Mouse (Mus musculus) T-helper 17 cell (primary cell): ENCODE measurements at regions not wholly inside any gene's neighbourhood (a gene's known extent, or its start where the extent isn't known, plus 50 kb on each side); places are given as distances from the start of the nearest gene placed in this dataset.

Source experiments
- in situ Hi-C, 2 experiments: fragments of 300-600 bp; cut with MboI, MseI; formaldehyde crosslinking; loops; 1 replicate in 1 of 2; 2 replicates in 1 of 2; pipeline ENCODE4 v1.15.1; 2025; ENCODE audit warnings: high pct_unique_total_duplicates in 2 of 2

DNA sequence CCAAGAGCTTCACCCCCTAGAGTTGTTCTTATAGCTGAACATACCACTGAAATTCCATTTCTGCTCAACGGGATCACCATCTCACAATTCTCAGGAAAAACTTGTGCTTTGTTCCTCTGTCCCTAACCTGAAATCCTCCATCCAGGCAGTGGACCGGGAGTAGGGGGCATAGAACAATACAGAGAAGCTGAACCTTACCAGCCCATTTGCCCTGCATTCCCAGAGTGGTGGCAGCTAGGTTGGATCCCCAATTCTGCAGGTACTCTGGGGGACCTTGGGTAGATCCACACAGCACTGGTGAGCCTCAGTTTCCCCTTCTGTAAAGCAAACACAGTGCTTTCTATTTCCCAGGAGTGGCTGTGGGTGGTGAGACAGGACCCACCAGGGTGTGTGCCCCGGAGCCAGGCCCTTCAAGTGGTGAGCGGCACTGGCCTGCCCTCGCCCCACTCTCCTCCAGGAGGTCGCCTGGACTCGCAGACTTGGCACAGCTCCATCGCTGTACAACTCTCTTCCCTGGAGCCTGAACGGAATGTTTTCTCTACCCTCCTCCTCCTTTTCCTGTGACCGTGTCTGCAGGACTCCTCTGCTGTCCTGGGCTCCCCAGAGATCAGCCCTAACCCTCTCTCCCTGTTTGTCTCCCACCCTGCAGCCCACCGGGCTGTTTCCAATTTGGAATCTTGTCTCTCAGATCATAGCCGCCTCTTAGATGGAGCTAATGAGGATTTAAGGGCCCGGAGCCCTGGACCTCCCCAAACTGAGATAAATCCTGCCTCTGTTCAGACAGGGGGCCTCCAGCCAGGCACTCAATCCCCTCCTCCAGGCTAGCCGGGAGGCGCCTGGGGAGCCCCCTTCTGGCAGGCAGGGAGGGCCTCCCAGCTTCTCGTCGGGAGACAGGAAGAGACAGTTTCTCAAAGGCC lies 52.3 kb upstream of the Cux1 start:
- in situ Hi-C loops: loop anchor here (5.0 to 10.0 kb wide), 2 partner anchors 52 to 1565 kb away; partner anchors contain the start of gene Cux1 (in 2 of the 2)

DNA sequence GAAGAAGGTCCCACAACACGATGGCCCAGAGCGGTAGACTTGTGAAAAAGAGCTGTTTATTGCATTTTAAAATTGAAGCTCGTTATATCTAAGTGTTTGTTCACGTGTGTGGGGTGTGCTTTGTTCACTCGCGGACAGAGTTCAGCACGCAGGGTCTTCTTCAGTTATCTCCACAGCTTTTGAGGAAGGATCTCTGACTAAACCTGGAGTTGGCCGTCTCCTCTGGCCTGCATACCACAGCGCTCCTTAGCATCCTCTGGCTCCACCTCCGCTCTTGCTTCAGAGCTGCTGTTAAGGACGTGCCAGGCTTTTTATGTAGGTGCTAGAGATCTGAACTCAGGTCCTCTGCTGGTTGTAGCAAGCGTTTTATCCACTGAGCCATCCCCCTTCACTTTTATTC lies 52.9 kb upstream of the Cux1 start:
- in situ Hi-C loops: loop anchor here (5.0 kb wide), 1 partner anchor 53 kb away; the partner anchor contains the start of gene Cux1 (in 2 of the 2)

DNA sequence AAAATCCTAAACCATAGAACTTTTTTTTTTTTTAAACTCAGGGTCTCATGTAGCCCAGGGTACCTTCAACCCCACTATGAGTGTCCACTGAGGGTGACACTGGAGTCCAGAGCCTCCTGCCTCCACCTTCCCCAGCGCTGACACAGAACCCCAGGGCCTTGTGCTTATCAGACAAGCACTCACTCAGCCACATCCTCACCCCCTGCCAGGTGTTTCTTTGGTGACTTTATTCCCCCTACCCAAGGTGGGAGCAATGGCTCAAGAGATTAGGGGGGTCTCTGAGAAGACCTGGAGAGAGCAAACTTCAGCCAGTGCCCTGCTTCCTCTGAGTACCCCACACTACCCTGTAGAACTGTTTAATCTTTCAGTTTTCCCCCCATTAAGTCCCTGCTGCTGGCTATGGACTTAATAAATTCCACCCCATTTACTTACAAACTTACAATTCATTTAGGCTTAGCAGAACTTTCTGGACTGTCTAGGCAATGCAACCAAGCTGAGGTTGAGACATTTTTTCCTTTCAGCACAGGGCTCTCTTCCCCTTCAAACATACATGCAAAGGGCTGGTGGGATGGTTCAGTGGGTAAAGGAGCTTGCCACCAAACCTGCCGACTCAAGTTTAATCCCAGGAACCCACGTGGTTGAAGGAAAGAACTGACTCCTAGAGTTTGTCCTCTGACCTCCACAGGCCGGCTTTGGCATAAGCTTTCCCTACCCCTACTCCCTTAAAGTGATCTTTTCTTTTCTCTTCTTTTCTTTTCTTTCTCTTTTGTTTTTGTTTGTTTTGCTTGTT lies 54.2 kb upstream of the Cux1 start:
- in situ Hi-C loops: loop anchor here (5.0 kb wide), 1 partner anchor 54 kb away; the partner anchor contains the start of gene Cux1 (in 2 of the 2)

DNA sequence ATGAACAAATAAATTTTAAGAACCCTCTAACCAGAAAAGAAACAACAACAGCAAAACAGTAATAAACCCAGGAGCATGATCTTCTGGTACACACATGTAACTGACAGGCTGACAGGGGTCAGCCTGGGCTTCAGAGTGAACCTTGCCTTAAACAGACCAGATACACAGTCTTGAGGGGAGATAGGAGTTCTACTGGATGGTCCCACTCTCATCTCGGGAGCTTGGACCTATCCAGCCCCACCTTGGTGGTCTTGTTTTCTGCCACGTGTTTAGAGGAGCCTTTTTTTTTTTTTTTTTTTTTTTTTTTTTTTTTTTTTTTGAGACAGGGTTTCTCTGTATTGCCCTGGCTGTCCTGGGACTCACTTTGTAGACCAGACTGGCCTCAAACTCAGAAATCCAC lies 54.9 kb upstream of the Cux1 start:
- in situ Hi-C loops: loop anchor here (5.0 kb wide), 1 partner anchor 55 kb away; the partner anchor contains the start of gene Cux1 (in 2 of the 2)

DNA sequence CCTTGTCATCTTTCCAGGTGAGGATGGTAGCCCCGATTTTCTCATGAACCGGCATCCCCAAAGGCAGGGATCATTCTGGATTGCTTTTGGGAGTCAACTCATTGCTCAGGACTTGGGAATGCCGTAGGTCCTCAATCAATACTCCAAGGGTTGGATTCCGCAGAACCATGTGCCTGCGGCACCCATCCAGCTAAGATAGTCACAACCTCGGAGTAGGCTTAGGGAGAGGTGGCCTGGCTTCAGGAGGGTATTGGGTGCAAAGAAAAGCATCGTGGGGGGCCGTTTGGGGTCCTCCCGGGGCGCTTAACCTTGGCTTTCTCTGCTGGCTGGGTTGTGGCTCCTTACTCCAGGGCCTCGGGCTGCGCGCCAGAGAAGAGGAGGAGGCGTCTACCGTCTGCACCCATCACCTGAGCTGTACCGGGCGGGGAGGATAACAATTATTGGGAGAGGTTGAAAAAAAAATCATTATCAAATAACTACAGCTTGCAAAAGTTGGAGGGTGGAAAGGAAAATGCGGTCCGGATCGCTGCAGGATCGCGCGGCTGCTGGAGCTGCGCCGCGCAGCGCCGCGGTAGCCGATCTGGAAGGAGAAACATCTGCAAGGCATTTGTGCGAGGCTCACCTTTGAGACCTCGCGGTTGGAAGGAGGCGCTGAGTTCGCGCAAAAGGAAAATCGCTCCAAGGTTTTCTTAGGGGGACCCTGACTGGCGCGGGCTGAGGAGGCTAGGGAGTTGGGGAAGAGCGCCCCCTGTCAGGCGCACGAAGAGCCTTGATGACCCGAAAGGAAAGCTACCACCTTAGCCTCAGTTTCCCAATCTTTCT lies 55.6 kb upstream of the Cux1 start:
- in situ Hi-C loops: loop anchor here (5.0 kb wide), 1 partner anchor 56 kb away; the partner anchor contains the start of gene Cux1 (in 2 of the 2)

DNA sequence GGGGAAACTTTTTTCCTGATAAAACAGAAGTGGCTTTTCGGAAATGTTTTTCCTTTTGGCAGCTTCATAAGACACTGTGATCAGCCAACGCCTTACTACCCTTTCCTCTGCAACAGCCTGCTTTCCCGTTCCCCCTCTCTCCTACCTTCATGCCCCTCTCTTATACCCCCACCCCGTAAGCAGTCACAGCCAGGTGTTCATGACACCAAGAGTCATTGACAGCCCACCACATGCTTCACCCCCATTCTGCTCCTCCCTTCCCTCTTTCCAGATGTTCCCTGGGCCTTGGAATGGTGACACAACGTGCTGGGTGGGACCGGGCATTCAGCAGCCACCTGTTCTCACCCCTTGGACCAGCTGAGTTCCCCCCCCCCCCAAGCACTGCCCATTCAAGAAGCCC lies 56.5 kb upstream of the Cux1 start:
- in situ Hi-C loops: loop anchor here (5.0 kb wide), 1 partner anchor 56 kb away; the partner anchor contains the start of gene Cux1 (in 2 of the 2)

DNA sequence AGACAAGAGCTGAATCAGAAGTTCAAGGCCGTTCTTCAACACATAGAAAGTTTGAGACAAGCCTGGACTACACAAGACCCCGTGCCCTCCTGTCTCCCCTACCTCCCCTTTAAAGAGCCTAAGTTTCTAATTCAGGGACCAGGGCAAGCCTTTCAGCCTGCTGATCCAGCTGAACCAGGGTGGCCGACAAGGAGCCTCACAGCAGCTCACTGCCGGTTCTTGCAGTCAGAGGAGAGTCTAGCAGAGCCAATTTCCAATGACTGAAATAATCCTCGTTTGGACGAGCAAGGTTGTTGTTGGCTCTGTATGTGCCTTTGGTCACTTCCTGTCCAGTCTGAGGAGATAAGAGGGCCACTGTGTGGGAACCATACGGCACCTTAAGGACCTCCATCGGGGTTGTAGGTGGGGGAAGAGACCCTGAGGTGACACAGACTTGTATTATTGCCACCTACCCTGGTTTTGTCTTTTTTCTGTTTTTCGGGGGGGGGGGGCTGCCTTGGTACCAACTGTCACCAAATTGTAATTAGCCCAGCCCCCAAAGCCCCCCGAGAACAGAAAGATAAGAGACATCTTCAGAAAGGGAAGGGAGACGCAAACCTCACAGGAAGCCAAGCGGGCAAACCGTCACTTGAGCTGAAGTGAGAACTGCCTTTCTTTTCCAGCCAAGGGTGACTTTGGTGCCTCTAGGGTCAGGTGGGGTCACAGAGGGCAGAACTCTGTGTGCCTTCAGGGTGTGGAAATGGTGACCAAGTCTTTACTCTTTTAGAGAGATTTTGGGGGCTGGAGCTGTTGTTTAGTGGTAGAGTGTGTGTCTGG lies 58.1 kb upstream of the Cux1 start:
- in situ Hi-C loops: no loop called here

DNA sequence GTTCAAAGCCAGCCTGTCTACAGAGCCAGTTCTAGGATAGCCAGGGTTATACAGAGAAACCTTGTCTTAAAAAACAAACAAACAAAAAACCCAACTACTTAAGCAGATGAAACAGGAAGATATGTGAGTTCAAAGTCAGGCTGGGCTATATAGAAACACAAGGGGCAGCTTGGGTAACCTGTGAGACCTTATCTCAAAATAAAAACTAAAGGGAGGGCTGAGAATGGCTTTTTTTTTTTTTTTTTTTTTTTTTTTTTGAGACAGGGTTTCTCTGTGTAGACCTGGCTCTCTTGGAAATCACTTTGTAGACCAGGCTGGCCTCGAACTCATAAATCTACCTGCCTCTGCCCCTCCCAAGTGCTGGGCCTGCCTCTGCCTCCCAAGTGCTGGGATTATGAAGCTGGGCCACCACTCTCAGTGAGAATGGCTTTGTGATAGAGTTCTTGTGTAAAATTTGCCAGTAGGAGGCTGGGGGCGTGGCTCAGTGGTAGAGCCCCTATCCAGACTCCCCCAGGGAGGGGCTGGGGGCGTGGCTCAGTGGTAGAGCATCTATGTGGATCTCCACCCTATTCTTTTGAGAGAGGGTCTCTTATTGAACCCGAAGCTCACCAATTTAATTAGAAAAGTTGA lies 59.0 kb upstream of the Cux1 start:
- in situ Hi-C loops: no loop called here

DNA sequence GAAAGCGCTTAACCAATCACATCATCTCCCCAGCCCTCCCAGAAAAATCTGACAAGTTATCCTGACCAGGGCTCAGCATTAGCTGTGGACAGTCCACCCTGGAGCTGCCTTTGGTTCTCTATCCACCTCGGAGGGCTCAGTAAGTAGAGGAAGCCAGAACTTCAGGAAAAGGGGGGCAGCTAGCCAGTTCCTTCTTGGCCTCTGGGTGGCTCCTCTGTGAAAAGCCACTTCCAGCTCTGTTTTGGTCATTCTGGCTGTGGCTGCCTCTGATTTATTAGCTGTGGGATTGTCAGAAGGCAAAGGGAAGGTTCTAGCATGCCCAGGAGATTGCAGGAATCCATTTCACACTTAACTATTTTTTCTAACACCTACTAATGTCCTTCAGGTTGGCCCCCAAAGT lies 59.6 kb upstream of the Cux1 start:
- in situ Hi-C loops: no loop called here

DNA sequence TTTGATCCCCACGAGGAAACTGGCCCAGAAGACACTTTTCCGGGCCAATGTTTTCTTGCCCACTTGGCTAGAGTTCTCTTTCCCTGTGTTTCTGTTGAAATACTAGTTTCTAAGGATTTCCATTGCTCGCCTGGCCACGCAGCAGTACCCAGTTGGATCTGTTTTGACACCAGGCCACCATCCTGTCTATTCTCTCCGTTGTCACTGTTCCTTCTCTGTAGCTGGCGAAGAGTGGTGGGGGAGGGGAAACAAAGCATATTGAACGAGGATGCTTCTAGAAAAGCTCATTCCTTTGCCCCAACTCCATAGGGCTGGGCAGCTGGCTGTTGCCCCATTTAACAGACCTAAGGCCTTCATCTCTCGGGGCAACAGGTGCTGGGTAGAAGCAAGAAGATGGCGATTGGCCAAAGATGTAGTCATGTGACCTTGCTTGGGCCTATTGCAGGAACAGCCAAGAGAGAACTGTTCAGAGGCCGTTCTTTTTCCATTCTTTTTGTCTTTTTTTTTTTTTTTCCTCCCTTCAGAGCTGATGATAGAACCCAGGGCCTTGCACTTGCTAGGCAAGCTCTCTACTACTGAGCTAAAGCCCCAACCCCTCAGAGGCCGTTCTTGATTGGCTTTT lies 60.5 kb upstream of the Cux1 start:
- in situ Hi-C loops: no loop called here

DNA sequence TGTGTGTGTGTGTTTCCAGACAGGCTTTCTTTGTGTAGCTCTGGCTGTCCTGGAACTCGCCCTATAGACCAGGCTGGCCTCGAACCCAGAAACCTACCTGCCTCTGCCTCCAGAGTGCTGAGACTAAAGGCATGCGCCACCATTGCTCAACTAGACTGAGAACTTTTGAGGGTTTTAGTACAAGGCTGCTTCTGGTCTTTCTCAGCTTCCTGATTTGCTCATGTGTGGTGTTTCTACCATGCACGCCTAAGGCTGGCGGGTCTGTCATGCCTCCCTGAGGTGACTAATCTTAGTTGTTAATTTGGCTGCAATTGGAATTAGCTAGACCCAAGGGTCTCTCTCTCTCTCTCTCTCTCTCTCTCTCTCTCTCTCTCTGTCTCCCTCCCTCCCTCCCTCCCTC lies 61.2 kb upstream of the Cux1 start:
- in situ Hi-C loops: no loop called here

DNA sequence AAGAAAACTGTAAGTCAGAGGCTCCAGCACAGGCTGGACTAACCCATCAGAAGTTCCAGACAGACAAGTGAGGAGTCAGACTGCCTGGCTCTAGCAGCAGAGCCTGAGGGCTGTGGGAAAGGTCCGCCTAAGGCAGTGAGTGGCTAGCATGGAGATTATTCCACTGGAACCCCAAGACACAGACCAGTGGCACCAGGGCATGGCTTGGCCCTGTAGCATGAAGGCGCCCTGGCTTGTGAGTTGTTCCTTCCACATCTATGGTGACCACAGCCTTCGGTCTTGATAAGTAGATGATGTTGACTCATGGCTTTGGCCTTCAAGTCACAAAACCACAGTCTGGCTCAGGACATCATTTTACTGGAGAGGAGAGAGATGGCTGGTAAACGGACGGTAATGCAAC lies 60.7 kb upstream of the Myl10 start:
- in situ Hi-C loops: no loop called here

DNA sequence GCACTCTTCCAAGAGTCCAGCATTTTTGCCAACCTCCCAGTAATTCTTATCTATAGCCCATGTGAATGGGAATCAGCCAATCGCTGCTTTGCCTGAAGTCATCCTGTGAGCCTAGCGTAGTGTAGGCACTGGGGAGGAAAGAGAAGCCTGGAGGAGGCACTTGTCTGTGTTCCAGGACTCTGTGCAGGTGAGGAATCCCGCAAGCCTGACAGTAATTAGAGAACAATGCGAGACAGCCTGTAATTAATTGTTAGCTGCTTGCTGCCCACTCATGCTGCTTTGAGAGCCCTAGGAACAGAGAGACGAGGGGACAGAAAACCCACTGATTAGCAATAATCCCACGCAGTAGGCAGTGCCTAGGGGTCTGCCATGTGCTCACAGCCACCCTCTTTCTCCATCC lies 59.0 kb upstream of the Myl10 start:
- in situ Hi-C loops: no loop called here

DNA sequence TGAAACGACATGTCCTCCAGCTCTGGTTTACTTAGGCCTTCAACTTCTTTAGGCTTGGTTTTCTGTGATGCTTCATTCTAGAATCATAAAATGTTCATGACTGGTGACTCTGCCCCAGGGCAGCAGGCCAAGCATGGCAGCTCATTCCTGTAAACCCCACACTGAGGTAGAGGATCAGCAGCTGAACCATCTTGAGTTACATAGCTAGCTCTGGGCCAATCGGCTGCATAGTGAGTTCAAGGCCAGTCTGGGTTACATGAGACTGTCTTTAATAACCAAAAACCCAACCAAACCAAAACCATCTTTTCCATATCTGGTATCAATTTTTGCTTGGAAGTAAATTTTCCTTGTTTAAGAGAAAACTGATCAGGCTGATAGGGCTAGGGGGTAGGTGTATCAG lies 57.8 kb upstream of the Myl10 start:
- in situ Hi-C loops: no loop called here

DNA sequence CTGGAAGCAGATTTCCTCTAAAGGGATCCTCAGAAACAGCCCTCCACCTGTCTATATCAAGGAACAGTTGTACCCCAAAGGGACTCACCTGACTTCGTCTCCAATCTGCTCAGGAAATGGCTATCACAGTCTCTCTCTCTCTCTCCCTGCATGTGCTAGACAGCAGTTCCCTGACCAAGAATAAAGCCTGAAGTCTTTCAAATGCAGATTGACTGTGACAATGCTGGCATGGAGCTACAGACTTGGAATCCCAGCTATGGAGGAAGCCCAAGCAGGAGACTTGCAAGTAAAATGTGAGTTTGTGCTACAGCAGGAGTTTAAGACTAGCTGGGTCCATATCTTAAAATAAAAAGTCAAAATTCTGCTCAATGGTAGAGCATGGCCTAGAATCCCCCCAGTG lies 56.5 kb upstream of the Myl10 start:
- in situ Hi-C loops: no loop called here

DNA sequence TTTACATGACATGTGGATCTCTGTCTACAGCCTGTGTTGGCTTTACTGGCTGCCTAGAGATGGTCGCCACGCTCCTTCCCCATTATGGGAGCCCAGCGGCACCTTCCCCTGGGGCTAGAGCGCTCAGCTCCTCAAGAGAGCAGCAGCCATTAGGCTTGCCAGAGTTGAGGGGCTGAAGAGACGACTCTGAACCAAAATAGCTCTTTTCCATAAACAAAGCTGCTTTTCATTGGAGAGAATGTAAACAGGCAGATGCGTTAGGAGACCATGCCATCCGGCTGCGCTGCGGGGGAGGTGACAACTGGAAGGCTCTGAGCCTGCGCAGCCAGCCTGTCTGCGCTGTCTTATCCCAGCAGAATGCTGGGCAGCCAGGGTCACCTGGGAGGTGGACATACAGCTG lies 55.1 kb upstream of the Myl10 start:
- in situ Hi-C loops: no loop called here

DNA sequence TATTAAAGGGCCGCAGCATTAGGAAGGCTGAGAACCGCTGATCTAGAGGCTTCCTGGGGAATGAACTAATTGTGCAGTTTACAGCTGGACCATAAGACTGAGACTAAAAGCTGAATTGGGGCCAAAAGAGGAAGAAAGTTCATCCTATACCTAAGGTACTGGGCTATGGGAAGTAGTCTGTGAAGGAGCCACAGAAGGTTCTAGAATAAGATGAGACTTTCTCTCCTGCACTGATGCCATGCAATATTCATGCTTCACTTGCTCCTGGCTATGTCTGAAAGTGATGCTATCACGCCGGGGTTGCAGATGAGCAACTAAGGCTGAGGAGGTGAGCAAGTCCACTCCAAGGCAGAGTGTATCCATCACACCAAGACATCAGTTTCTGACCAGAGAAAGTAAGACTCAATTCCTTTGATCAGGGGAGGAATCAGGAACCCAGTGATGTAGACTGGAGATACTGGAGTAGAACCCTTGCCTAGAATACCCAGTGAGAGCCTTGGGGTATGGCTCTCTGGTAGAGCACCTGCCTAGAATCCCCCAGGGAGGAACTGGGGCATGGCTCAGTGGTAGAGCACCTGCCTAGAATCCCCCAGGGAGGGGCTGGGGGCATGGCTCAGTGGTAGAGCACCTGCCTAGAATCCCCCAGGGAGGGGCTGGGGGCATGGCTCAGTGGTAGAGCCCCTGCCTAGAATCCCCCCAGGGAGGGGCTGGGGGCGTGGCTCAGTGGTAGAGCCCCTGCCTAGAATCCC lies 51.9 kb upstream of the Myl10 start:
- in situ Hi-C loops: no loop called here

DNA sequence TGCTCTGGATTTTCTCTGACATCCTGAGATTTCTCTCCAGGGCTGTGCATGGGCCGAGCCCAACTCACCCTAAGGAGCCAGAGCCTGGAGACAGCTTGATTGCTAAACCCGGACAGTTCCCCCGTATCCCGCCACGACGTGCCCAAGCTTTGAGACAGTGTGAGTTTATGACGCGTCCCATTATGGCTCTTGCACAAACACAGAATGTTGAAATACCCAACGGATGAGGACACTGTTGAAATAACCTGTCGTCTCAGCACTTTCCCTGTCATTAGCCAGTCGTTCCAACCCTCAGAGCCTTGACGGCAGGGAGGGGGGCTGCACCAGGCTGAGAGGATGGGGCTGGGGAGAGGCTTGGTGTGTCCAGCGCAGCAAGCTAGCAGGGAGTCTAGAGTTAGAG lies 50.7 kb upstream of the Myl10 start:
- in situ Hi-C loops: no loop called here
